Mouse (Mus musculus): ENCODE measurements at regions not wholly inside any gene's neighbourhood (a gene's known extent, or its start where the extent isn't known, plus 50 kb on each side); places are given as distances from the start of the nearest gene placed in this dataset.

GRCm38 (mm10) chr8:89211931-89212330 lies 168.0 kb upstream of the Sall1 start:
- in situ Hi-C loops (cut with MboI; ENCODE audit: low pct_ligation_motif_present, low pct_unique_long_range_greater_than_20kb, low sequenced_read_pairs): no loop called here

DNA sequence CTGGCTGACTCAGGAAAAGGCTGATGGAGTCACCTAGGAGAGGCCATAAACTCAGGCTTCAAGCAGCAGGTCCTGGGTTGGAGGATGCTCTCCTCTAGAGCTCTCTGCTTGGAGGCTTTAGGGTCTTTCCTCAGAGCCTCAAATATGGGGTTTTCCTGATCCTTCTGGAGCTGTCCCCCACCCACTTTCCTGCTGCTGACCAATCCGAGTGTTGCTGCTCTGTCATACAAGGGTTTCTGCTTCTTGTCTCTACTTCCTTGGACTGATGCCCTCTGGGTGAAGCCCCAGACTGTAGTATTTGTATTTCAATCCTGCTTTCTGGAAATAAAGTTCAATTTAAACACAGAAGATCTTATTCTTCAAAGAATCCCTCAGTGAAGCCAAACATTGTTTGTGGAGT lies 166.7 kb upstream of the Sall1 start:
- dilution Hi-C loops (cut with MboI; ENCODE audit: extremely low pct_ligation_motif_present, extremely low pct_unique_long_range_greater_than_20kb, low sequenced_read_pairs): no loop called here
- no peak for DNase-seq (ENCODE audit: extremely low read depth)
- in situ Hi-C loops (cut with MboI; ENCODE audit: low pct_ligation_motif_present, low pct_unique_long_range_greater_than_20kb, low sequenced_read_pairs): no loop called here

More at GRCm38 (mm10) chr8:89211931-89212330, 168.0 kb upstream of the Sall1 start:
- H3K27me3 ChIP-seq (replicated peaks): no peaks in the 10 kb centered on the region
- dilution Hi-C loops (cut with MboI; ENCODE audit: extremely low pct_ligation_motif_present, extremely low pct_unique_long_range_greater_than_20kb, low sequenced_read_pairs): no loop called here
- no peaks in the 10 kb centered on the region for H3K79me2 ChIP-seq (replicated peaks; ENCODE audit: control insufficient read depth, extremely low read depth, insufficient read depth, poor library complexity, severe bottlenecking)
- TF ChIP-seq TBP (conservative IDR thresholded peaks at IDR 0.05; ENCODE audit: low read depth, low read length) (no peak), POLR2AphosphoS2 (IDR thresholded peaks at IDR 0.05; ENCODE audit: low read depth, low read length) (no peak), RAD21 (IDR thresholded peaks at IDR 0.05; ENCODE audit: low read depth, low read length) (no peak), TCF12 (IDR thresholded peaks at IDR 0.05; ENCODE audit: low read depth, low read length) (no peak), MYC (IDR thresholded peaks at IDR 0.05; ENCODE audit: low read depth, low read length) (no peak), NELFE (IDR thresholded peaks at IDR 0.05; ENCODE audit: low read depth, low read length) (no peak), RCOR1 (conservative IDR thresholded peaks at IDR 0.05; ENCODE audit: low read depth, low read length) (no peak)
- peaks cover 0 to 3% of the 10 kb centered on the region in 2 experiments; a peak in 1 of 4 replicates for H3K4me1 ChIP-seq (ENCODE audit: control insufficient read depth in 1 of 2, insufficient read depth in 2 of 2)
- H3K27ac ChIP-seq (ENCODE audit: insufficient read depth, low read depth): no peak overlapping the region
- H3K36me3 ChIP-seq (replicated peaks in 1 of 2; ENCODE audit: control insufficient read depth in 1 of 2, insufficient read depth in 1 of 2, low read length in 1 of 2): no peaks in the 10 kb centered on the region
- peaks cover 24% of the 10 kb centered on the region for H3K9me3 ChIP-seq (replicated peaks; ENCODE audit: low read length)
- DNase-seq (ENCODE audit: extremely low read depth): no peak
- H3K4me3 ChIP-seq (replicated peaks in 1 of 3; ENCODE audit: low read depth in 2 of 3, low read length in 2 of 3, poor library complexity in 1 of 3): no peak overlapping the region
- H3K4me2 ChIP-seq (ENCODE audit: insufficient read depth, low read depth, poor library complexity, severe bottlenecking): no peak overlapping the region
- H3K9ac ChIP-seq (ENCODE audit: insufficient read depth, low read depth): no peak overlapping the region

GRCm38 (mm10) chr8:89207891-89208290 lies 163.9 kb upstream of the Sall1 start:
- TF ChIP-seq USF2 (conservative IDR thresholded peaks at IDR 0.05; ENCODE audit: low read depth, low read length): no peak
- TF ChIP-seq ZMIZ1 (IDR thresholded peaks at IDR 0.05; ENCODE audit: low read depth, low read length): no peak
- TF ChIP-seq MYC (IDR thresholded peaks at IDR 0.05; ENCODE audit: low read depth, low read length): no peak
- no peak for TF ChIP-seq KAT2A (IDR thresholded peaks at IDR 0.05; ENCODE audit: insufficient replicate concordance, low read length)
- no peak for TF ChIP-seq MAX (IDR thresholded peaks at IDR 0.05; ENCODE audit: low read length)
- no peak for TF ChIP-seq JUN (IDR thresholded peaks at IDR 0.05; ENCODE audit: insufficient read depth, low read depth, low read length)
- no peak for TF ChIP-seq MXI1 (IDR thresholded peaks at IDR 0.05; ENCODE audit: low read depth, low read length)
- no peak for TF ChIP-seq EP300 (IDR thresholded peaks at IDR 0.05; ENCODE audit: low read length)
- no peak for TF ChIP-seq PAX5 (IDR thresholded peaks at IDR 0.05; ENCODE audit: low read length)
- no peak for TF ChIP-seq IRF4 (IDR thresholded peaks at IDR 0.05; ENCODE audit: low read depth, low read length)
- no peak for TF ChIP-seq HCFC1 (IDR thresholded peaks at IDR 0.05; ENCODE audit: low read depth, low read length)
- no peak for TF ChIP-seq GABPA (IDR thresholded peaks at IDR 0.05; ENCODE audit: insufficient replicate concordance, low read depth, low read length)
- no peak overlapping the region for H3K27ac ChIP-seq (ENCODE audit: insufficient read depth, low read depth)
- no peaks in the 10 kb centered on the region for H3K79me2 ChIP-seq (replicated peaks; ENCODE audit: control insufficient read depth, extremely low read depth, insufficient read depth, poor library complexity, severe bottlenecking)
- no peak overlapping the region for H3K9ac ChIP-seq (ENCODE audit: insufficient read depth, low read depth)
- no peak overlapping the region for H3K4me3 ChIP-seq (replicated peaks in 1 of 3; ENCODE audit: low read depth in 2 of 3, low read length in 2 of 3, poor library complexity in 1 of 3)
- in situ Hi-C loops (cut with MboI; ENCODE audit: low pct_ligation_motif_present, low pct_unique_long_range_greater_than_20kb, low sequenced_read_pairs): no loop called here
- peaks cover 20% of the 10 kb centered on the region for H3K9me3 ChIP-seq (replicated peaks; ENCODE audit: low read length)
- no peaks in the 10 kb centered on the region for H3K36me3 ChIP-seq (replicated peaks in 1 of 2; ENCODE audit: control insufficient read depth in 1 of 2, insufficient read depth in 1 of 2, low read length in 1 of 2)
- H3K4me2 ChIP-seq (ENCODE audit: insufficient read depth, low read depth, poor library complexity, severe bottlenecking): no peak overlapping the region
- no peak for DNase-seq (ENCODE audit: extremely low read depth)
- H3K4me1 ChIP-seq (ENCODE audit: control insufficient read depth in 1 of 2, insufficient read depth in 2 of 2): peaks cover 0 to 3% of the 10 kb centered on the region in 2 experiments; a peak in 1 of 4 replicates
- no peaks in the 10 kb centered on the region for H3K27me3 ChIP-seq (replicated peaks)
- dilution Hi-C loops (cut with MboI; ENCODE audit: extremely low pct_ligation_motif_present, extremely low pct_unique_long_range_greater_than_20kb, low sequenced_read_pairs): no loop called here

More for the DNA sequence above, 166.7 kb upstream of the Sall1 start:
- Histone ChIP-seq H3K79me2 (replicated peaks; ENCODE audit: control insufficient read depth, extremely low read depth, insufficient read depth, poor library complexity, severe bottlenecking) (no peaks in the 10 kb centered on the region), H3K27ac (ENCODE audit: insufficient read depth, low read depth) (no peak overlapping the region), H3K4me3 (replicated peaks in 1 of 3; ENCODE audit: low read depth in 2 of 3, low read length in 2 of 3, poor library complexity in 1 of 3) (no peak overlapping the region), H3K9me3 (replicated peaks; ENCODE audit: low read length) (peaks cover 24% of the 10 kb centered on the region), H3K36me3 (replicated peaks in 1 of 2; ENCODE audit: control insufficient read depth in 1 of 2, insufficient read depth in 1 of 2, low read length in 1 of 2) (no peaks in the 10 kb centered on the region), H3K9ac (ENCODE audit: insufficient read depth, low read depth) (no peak overlapping the region), H3K4me1 (ENCODE audit: control insufficient read depth in 1 of 2, insufficient read depth in 2 of 2) (peaks cover 0 to 3% of the 10 kb centered on the region in 2 experiments; a peak in 1 of 4 replicates), H3K27me3 (replicated peaks) (no peaks in the 10 kb centered on the region), H3K4me2 (ENCODE audit: insufficient read depth, low read depth, poor library complexity, severe bottlenecking) (no peak overlapping the region)
- TF ChIP-seq MXI1 (IDR thresholded peaks at IDR 0.05; ENCODE audit: low read depth, low read length) (no peak), MAFK (IDR thresholded peaks at IDR 0.05; ENCODE audit: insufficient replicate concordance, low read length) (no peak), NRF1 (IDR thresholded peaks at IDR 0.05; ENCODE audit: low read depth, low read length) (no peak), MAX (IDR thresholded peaks at IDR 0.05; ENCODE audit: low read length) (no peak), ETS1 (conservative IDR thresholded peaks at IDR 0.05; ENCODE audit: low read depth, low read length) (no peak), NELFE (IDR thresholded peaks at IDR 0.05; ENCODE audit: low read depth, low read length) (no peak), JUND (conservative IDR thresholded peaks at IDR 0.05; ENCODE audit: low read depth, low read length) (no peak), JUN (IDR thresholded peaks at IDR 0.05; ENCODE audit: insufficient read depth, low read depth, low read length) (no peak), TCF12 (IDR thresholded peaks at IDR 0.05; ENCODE audit: low read depth, low read length) (no peak), SIN3A (IDR thresholded peaks at IDR 0.05; ENCODE audit: low read length) (no peak), TBP (conservative IDR thresholded peaks at IDR 0.05; ENCODE audit: low read depth, low read length) (no peak), UBTF (IDR thresholded peaks at IDR 0.05; ENCODE audit: low read depth, low read length) (no peak), ZKSCAN1 (IDR thresholded peaks at IDR 0.05; ENCODE audit: borderline replicate concordance, low read depth, low read length) (no peak), USF1 (IDR thresholded peaks at IDR 0.05; ENCODE audit: low read depth, low read length) (no peak), PAX5 (IDR thresholded peaks at IDR 0.05; ENCODE audit: low read length) (no peak), RAD21 (IDR thresholded peaks at IDR 0.05; ENCODE audit: low read depth, low read length) (no peak), CHD2 (IDR thresholded peaks at IDR 0.05; ENCODE audit: low read length) (no peak), POLR2AphosphoS2 (IDR thresholded peaks at IDR 0.05; ENCODE audit: low read depth, low read length) (no peak)
